Mouse (Mus musculus) liver, embryonic 11.5 days (tissue): ENCODE measurements at regions not wholly inside any gene's neighbourhood (a gene's known extent, or its start where the extent isn't known, plus 50 kb on each side); places are given as distances from the start of the nearest gene placed in this dataset.

Source experiments
- ATAC-seq: fragments of 200-750 bp; cut with Nextera tagmentation; replicated peaks from 2 replicates; pipeline ENCODE4 v1.8.0; 2017; ENCODE audit warnings: moderate number of reproducible peaks, mild to moderate bottlenecking, moderate TSS enrichment, moderate library complexity; ENCODE audit not compliant: low FRiP score
- DNase-seq: peaks from one replicate; pipeline ENCODE4 v3.0.0-alpha.2; 2017; ENCODE audit warnings: low spot score
- H3K27ac ChIP-seq: fragments of 300-500 bp; sonication (generic); 2 replicates; pipeline ENCODE4 v1.5.1; 2014; ENCODE audit warnings: mild to moderate bottlenecking, low read depth, low read length, control low read depth
- H3K27me3 ChIP-seq: fragments of 300-500 bp; sonication (generic); replicated peaks from 2 replicates; pipeline ENCODE4 v1.6.1; 2014; ENCODE audit warnings: low read length, mixed read lengths; ENCODE audit not compliant: control insufficient read depth, insufficient read depth
- H3K36me3 ChIP-seq: fragments of 300-500 bp; sonication (generic); 2 replicates; pipeline ENCODE4 v1.6.1; 2014; ENCODE audit warnings: mild to moderate bottlenecking, low read length, moderate library complexity, mixed read lengths; ENCODE audit not compliant: control insufficient read depth, insufficient read depth
- H3K4me1 ChIP-seq: fragments of 300-500 bp; sonication (generic); replicated peaks from 2 replicates; pipeline ENCODE4 v1.6.1; 2014; ENCODE audit warnings: low read length, mixed read lengths; ENCODE audit not compliant: control insufficient read depth, insufficient read depth
- H3K4me2 ChIP-seq: fragments of 300-500 bp; sonication (generic); 2 replicates; pipeline ENCODE4 v1.6.1; 2014; ENCODE audit warnings: mild to moderate bottlenecking, control low read depth, moderate library complexity
- H3K4me3 ChIP-seq: fragments of 300-500 bp; sonication (generic); 2 replicates; pipeline ENCODE4 v1.5.1; 2014; ENCODE audit warnings: low read depth, low read length, control low read depth
- H3K9ac ChIP-seq: fragments of 300-500 bp; sonication (generic); 2 replicates; pipeline ENCODE4 v1.6.1; 2014; ENCODE audit warnings: low read depth, low read length, control low read depth
- H3K9me3 ChIP-seq: fragments of 300-500 bp; sonication (generic); 2 replicates; pipeline ENCODE4 v1.6.1; 2016; ENCODE audit warnings: low read length, inconsistent platforms, mixed read lengths; ENCODE audit not compliant: control insufficient read depth
- WGBS: fragments of 180-500 bp; shearing (Covaris S2); extraction: QIAGEN DNeasy Blood & Tissue Kit; methylation state at CpG from one replicate; pipeline ENCODE4 v1.1.7; 2014; 5-methylcytosine and 5-hydroxymethylcytosine counted together

GRCm38 (mm10) chr3:15074949-15075348 is 188.9 kb downstream of the Car2 start:
- Histone ChIP-seq H3K27ac (no peak overlapping the region), H3K4me1 (no peaks in the 10 kb centered on the region), H3K36me3 (no peaks in the 10 kb centered on the region), H3K27me3 (no peaks in the 10 kb centered on the region), H3K9me3 (no peaks in the 10 kb centered on the region), H3K9ac (no peak overlapping the region), H3K4me2 (no peak overlapping the region), H3K4me3 (no peak overlapping the region)
- DNase-seq = no peak
- peak; percentile 72 for ATAC-seq

- H3K4me3 ChIP-seq = no peak overlapping the region
- no peak for DNase-seq
- H3K36me3 ChIP-seq = no peaks in the 10 kb centered on the region
- no peak overlapping the region for H3K27ac ChIP-seq
- ATAC-seq = no peak
- no peaks in the 10 kb centered on the region for H3K4me1 ChIP-seq
- no peak overlapping the region for H3K4me2 ChIP-seq
- WGBS = 83% methylated on average over 1 of the region's 1 CpGs
- H3K9me3 ChIP-seq = no peaks in the 10 kb centered on the region
- no peaks in the 10 kb centered on the region for H3K27me3 ChIP-seq
- H3K9ac ChIP-seq = no peak overlapping the region
Observed at GRCm38 (mm10) chr3:15090124-15090523, 204.1 kb downstream of the Car2 start.

- Histone ChIP-seq H3K9ac (no peak overlapping the region), H3K4me2 (no peak overlapping the region), H3K27ac (no peak overlapping the region), H3K4me3 (no peak overlapping the region), H3K27me3 (no peaks in the 10 kb centered on the region), H3K36me3 (no peaks in the 10 kb centered on the region), H3K4me1 (no peaks in the 10 kb centered on the region), H3K9me3 (no peaks in the 10 kb centered on the region)
- WGBS = 54% methylated on average over 6 of the region's 6 CpGs
- ATAC-seq (no peak), DNase-seq (no peak)
Observed at GRCm38 (mm10) chr3:15098206-15098817, 212.2 kb downstream of the Car2 start.

- Histone ChIP-seq H3K27me3 (no peaks in the 10 kb centered on the region), H3K4me1 (no peaks in the 10 kb centered on the region), H3K36me3 (no peaks in the 10 kb centered on the region), H3K4me2 (no peak overlapping the region), H3K4me3 (no peak overlapping the region), H3K9ac (no peak overlapping the region), H3K27ac (no peak overlapping the region), H3K9me3 (no peaks in the 10 kb centered on the region)
- ATAC-seq = no peak
- no peak for DNase-seq
Observed at GRCm38 (mm10) chr3:15098981-15099380, 212.9 kb downstream of the Car2 start.

- ATAC-seq (no peak), DNase-seq (no peak)
- Histone ChIP-seq H3K4me2 (no peak overlapping the region), H3K4me1 (no peaks in the 10 kb centered on the region), H3K4me3 (no peak overlapping the region), H3K36me3 (no peaks in the 10 kb centered on the region), H3K27me3 (no peaks in the 10 kb centered on the region), H3K9me3 (no peaks in the 10 kb centered on the region), H3K9ac (no peak overlapping the region), H3K27ac (no peak overlapping the region)
- WGBS = 63% methylated on average over 4 of the region's 4 CpGs
Observed at GRCm38 (mm10) chr3:15105627-15106026, 219.6 kb downstream of the Car2 start.

- no peak for ATAC-seq
- H3K9ac ChIP-seq = no peak overlapping the region
- no peak overlapping the region for H3K27ac ChIP-seq
- no peaks in the 10 kb centered on the region for H3K4me1 ChIP-seq
- H3K27me3 ChIP-seq = no peaks in the 10 kb centered on the region
- H3K36me3 ChIP-seq = no peaks in the 10 kb centered on the region
- no peak overlapping the region for H3K4me3 ChIP-seq
- H3K4me2 ChIP-seq = no peak overlapping the region
- WGBS = 66% methylated on average over 6 of the region's 6 CpGs
- no peaks in the 10 kb centered on the region for H3K9me3 ChIP-seq
- no peak for DNase-seq
Observed at GRCm38 (mm10) chr3:15106281-15106680, 220.2 kb downstream of the Car2 start.

GRCm38 (mm10) chr3:15107301-15107700 is 221.2 kb downstream of the Car2 start:
- 90% methylated on average over 5 of the region's 5 CpGs for WGBS
- no peaks in the 10 kb centered on the region for H3K4me1 ChIP-seq
- H3K36me3 ChIP-seq = no peaks in the 10 kb centered on the region
- H3K27ac ChIP-seq = no peak overlapping the region
- H3K9me3 ChIP-seq = no peaks in the 10 kb centered on the region
- H3K4me2 ChIP-seq = no peak overlapping the region
- no peaks in the 10 kb centered on the region for H3K27me3 ChIP-seq
- ATAC-seq (no peak), DNase-seq (no peak)
- H3K9ac ChIP-seq = no peak overlapping the region
- no peak overlapping the region for H3K4me3 ChIP-seq

GRCm38 (mm10) chr3:15108239-15108934 is 222.3 kb downstream of the Car2 start:
- ATAC-seq = no peak
- H3K9me3 ChIP-seq = no peaks in the 10 kb centered on the region
- H3K4me1 ChIP-seq = no peaks in the 10 kb centered on the region
- no peak for DNase-seq
- H3K4me3 ChIP-seq = no peak overlapping the region
- H3K9ac ChIP-seq = no peak overlapping the region
- H3K36me3 ChIP-seq = no peaks in the 10 kb centered on the region
- no peak overlapping the region for H3K27ac ChIP-seq
- WGBS = 84% methylated on average over 9 of the region's 9 CpGs
- no peaks in the 10 kb centered on the region for H3K27me3 ChIP-seq
- H3K4me2 ChIP-seq = no peak overlapping the region

GRCm38 (mm10) chr3:15110037-15110748 is 221.9 kb downstream of the Gm9733 start:
- WGBS = 73% methylated on average over 4 of the region's 4 CpGs
- no peaks in the 10 kb centered on the region for H3K36me3 ChIP-seq
- no peak overlapping the region for H3K27ac ChIP-seq
- no peak overlapping the region for H3K4me2 ChIP-seq
- no peaks in the 10 kb centered on the region for H3K27me3 ChIP-seq
- H3K9me3 ChIP-seq = no peaks in the 10 kb centered on the region
- no peak overlapping the region for H3K9ac ChIP-seq
- H3K4me3 ChIP-seq = no peak overlapping the region
- DNase-seq = no peak
- no peaks in the 10 kb centered on the region for H3K4me1 ChIP-seq
- no peak for ATAC-seq
